Mouse (Mus musculus): ENCODE measurements around the gene Hdgfl3. TPM values are rescaled to one million over a fixed set of nuclear protein-coding genes. Genes with fewer than 3 reads are reported as not detected.

Gene Hdgfl3
- polyA plus RNA-seq, 1 experiment from 2014 or later: 6.1 TPM

- Histone ChIP-seq H3K27ac (ENCODE audit: low read length) (no peak overlapping the region), H3K27me3 (replicated peaks; ENCODE audit: insufficient read depth, low read length) (no peaks in the 10 kb centered on the region), H3K4me2 (replicated peaks; ENCODE audit: low read depth, low read length) (no peak overlapping the region), H3K4me1 (ENCODE audit: insufficient read depth, low read depth, low read length) (no peaks in the 10 kb centered on the region), H3K9ac (replicated peaks; ENCODE audit: low read depth) (no peak overlapping the region), H3K4me3 (ENCODE audit: low read depth, low read length) (no peak overlapping the region), H3K36me3 (ENCODE audit: insufficient read depth, low read length) (no peaks in the 10 kb centered on the region), H3K9me3 (ENCODE audit: low read length) (no peaks in the 10 kb centered on the region)
- WGBS: 82% methylated on average over 9 of the region's 9 CpGs
- no peak for ATAC-seq
- no peak for DNase-seq (ENCODE audit: low spot score)
- TF ChIP-seq EP300 (IDR thresholded peaks at IDR 0.05) (no peak), CTCF (IDR thresholded peaks at IDR 0.05) (no peak)
Observed at GRCm38 (mm10) chr7:81867231-81867930, 66.9 kb downstream of the Hdgfl3 start.

GRCm38 (mm10) chr7:81865937-81866336 lies 68.3 kb downstream of the Hdgfl3 start:
- Histone ChIP-seq H3K27ac (ENCODE audit: low read length) (no peak overlapping the region), H3K4me1 (ENCODE audit: insufficient read depth, low read depth, low read length) (no peaks in the 10 kb centered on the region), H3K36me3 (ENCODE audit: insufficient read depth, low read length) (no peaks in the 10 kb centered on the region), H3K4me3 (ENCODE audit: low read depth, low read length) (no peak overlapping the region), H3K9ac (replicated peaks; ENCODE audit: low read depth) (no peak overlapping the region), H3K9me3 (ENCODE audit: low read length) (no peaks in the 10 kb centered on the region), H3K4me2 (replicated peaks; ENCODE audit: low read depth, low read length) (no peak overlapping the region), H3K27me3 (replicated peaks; ENCODE audit: insufficient read depth, low read length) (no peaks in the 10 kb centered on the region)
- ATAC-seq (no peak), DNase-seq (ENCODE audit: low spot score) (no peak)
- TF ChIP-seq EP300 (IDR thresholded peaks at IDR 0.05) (no peak), CTCF (IDR thresholded peaks at IDR 0.05) (no peak)
- 92% methylated on average over 6 of the region's 6 CpGs for WGBS

GRCm38 (mm10) chr7:81864552-81864951 lies 69.7 kb downstream of the Hdgfl3 start:
- Histone ChIP-seq H3K4me3 (ENCODE audit: low read depth, low read length) (no peak overlapping the region), H3K4me1 (ENCODE audit: insufficient read depth, low read depth, low read length) (no peaks in the 10 kb centered on the region), H3K9ac (replicated peaks; ENCODE audit: low read depth) (no peak overlapping the region), H3K27ac (ENCODE audit: low read length) (no peak overlapping the region), H3K4me2 (replicated peaks; ENCODE audit: low read depth, low read length) (no peak overlapping the region), H3K36me3 (ENCODE audit: insufficient read depth, low read length) (no peaks in the 10 kb centered on the region), H3K9me3 (ENCODE audit: low read length) (no peaks in the 10 kb centered on the region), H3K27me3 (replicated peaks; ENCODE audit: insufficient read depth, low read length) (0 out of 2 replicates have a peak, but pooled peaks cover 4% of the 10 kb centered on the region)
- TF ChIP-seq CTCF (IDR thresholded peaks at IDR 0.05) (no peak), EP300 (IDR thresholded peaks at IDR 0.05) (no peak)
- WGBS: 91% methylated on average over 6 of the region's 6 CpGs
- ATAC-seq: no peak
- DNase-seq (ENCODE audit: low spot score): no peak

GRCm38 (mm10) chr7:81862587-81863583 lies 71.4 kb downstream of the Hdgfl3 start:
- peak; percentile 60 for DNase-seq (ENCODE audit: low spot score)
- no peaks in the 10 kb centered on the region for H3K4me1 ChIP-seq (ENCODE audit: insufficient read depth, low read depth, low read length)

GRCm38 (mm10) chr7:81861921-81862320 lies 72.4 kb downstream of the Hdgfl3 start:
- Histone ChIP-seq H3K9ac (replicated peaks; ENCODE audit: low read depth) (no peak overlapping the region), H3K4me2 (replicated peaks; ENCODE audit: low read depth, low read length) (no peak overlapping the region), H3K27ac (ENCODE audit: low read length) (no peak overlapping the region), H3K36me3 (ENCODE audit: insufficient read depth, low read length) (no peaks in the 10 kb centered on the region), H3K4me3 (ENCODE audit: low read depth, low read length) (no peak overlapping the region), H3K4me1 (ENCODE audit: insufficient read depth, low read depth, low read length) (no peaks in the 10 kb centered on the region), H3K9me3 (ENCODE audit: low read length) (no peaks in the 10 kb centered on the region), H3K27me3 (replicated peaks; ENCODE audit: insufficient read depth, low read length) (0 out of 2 replicates have a peak, but pooled peaks cover 6% of the 10 kb centered on the region)
- DNase-seq (ENCODE audit: low spot score) (no peak), ATAC-seq (no peak)
- no peak for TF ChIP-seq EP300 (IDR thresholded peaks at IDR 0.05)
- no peak for TF ChIP-seq CTCF (IDR thresholded peaks at IDR 0.05)
- WGBS: 61% methylated on average over 4 of the region's 4 CpGs

More at GRCm38 (mm10) chr7:81862587-81863583, 71.4 kb downstream of the Hdgfl3 start:
- Histone ChIP-seq H3K4me2 (replicated peaks; ENCODE audit: low read depth, low read length) (peak overlapping the region; percentile 15; the same call in 1 of the 2 replicates), H3K9ac (replicated peaks; ENCODE audit: low read depth) (no peak overlapping the region), H3K9me3 (ENCODE audit: low read length) (no peaks in the 10 kb centered on the region), H3K27ac (ENCODE audit: low read length) (peak overlapping the region; percentile 39), H3K4me3 (ENCODE audit: low read depth, low read length) (no peak overlapping the region), H3K36me3 (ENCODE audit: insufficient read depth, low read length) (no peaks in the 10 kb centered on the region), H3K27me3 (replicated peaks; ENCODE audit: insufficient read depth, low read length) (0 out of 2 replicates have a peak, but pooled peaks cover 6% of the 10 kb centered on the region)
- TF ChIP-seq EP300 (IDR thresholded peaks at IDR 0.05): no peak
- TF ChIP-seq CTCF (IDR thresholded peaks at IDR 0.05): no peak
- peak; percentile 32 for ATAC-seq
- 56% methylated on average over 24 of the region's 24 CpGs for WGBS

GRCm38 (mm10) chr7:81861461-81861860 lies 72.8 kb downstream of the Hdgfl3 start:
- Histone ChIP-seq H3K9ac (replicated peaks; ENCODE audit: low read depth) (no peak overlapping the region), H3K9me3 (ENCODE audit: low read length) (no peaks in the 10 kb centered on the region), H3K4me3 (ENCODE audit: low read depth, low read length) (no peak overlapping the region), H3K27ac (ENCODE audit: low read length) (no peak overlapping the region; the same call in 1 of the 2 replicates), H3K4me1 (ENCODE audit: insufficient read depth, low read depth, low read length) (no peaks in the 10 kb centered on the region), H3K36me3 (ENCODE audit: insufficient read depth, low read length) (no peaks in the 10 kb centered on the region), H3K27me3 (replicated peaks; ENCODE audit: insufficient read depth, low read length) (0 out of 2 replicates have a peak, but pooled peaks cover 6% of the 10 kb centered on the region), H3K4me2 (replicated peaks; ENCODE audit: low read depth, low read length) (no peak overlapping the region)
- DNase-seq (ENCODE audit: low spot score) (no peak), ATAC-seq (no peak)
- 74% methylated on average over 2 of the region's 2 CpGs for WGBS
- no peak for TF ChIP-seq EP300 (IDR thresholded peaks at IDR 0.05)
- TF ChIP-seq CTCF (IDR thresholded peaks at IDR 0.05): no peak
